Mouse (Mus musculus): ENCODE data around the gene Gnai3. TPM values are rescaled to one million over a fixed set of nuclear protein-coding genes. Genes with fewer than 3 reads are reported as not detected.
A peak's percentile ranks its signal among the peaks of the same experiment; 100 is the strongest.

Gnai3 gene
- polyA plus RNA-seq, 1 experiment: 20.1 TPM

- peak overlapping the region; percentile 42 for H3K4me2 ChIP-seq (ENCODE audit: low read depth)
- no peak overlapping the region for H3K4me3 ChIP-seq
- no peaks in the 10 kb centered on the region for H3K36me3 ChIP-seq (ENCODE audit: control insufficient read depth, insufficient read depth)
These were observed 1.7 kb upstream of the Gnai3 start for GRCm38 (mm10) chr3:108147386-108148235.

GRCm38 (mm10) chr3:108146671-108147070 lies 725 bp upstream of the Gnai3 start:
- Histone ChIP-seq H3K79me2 (ENCODE audit: control insufficient read depth, insufficient read depth) (peaks cover 40% of the 10 kb centered on the region), H3K27me3 (ENCODE audit: control insufficient read depth, insufficient read depth, insufficient read length) (no peaks in the 10 kb centered on the region), H3K4me2 (ENCODE audit: low read depth) (peak overlapping the region; percentile 91), H3K36me3 (ENCODE audit: control insufficient read depth, insufficient read depth) (no peaks in the 10 kb centered on the region), H3ac (ENCODE audit: control insufficient read depth, insufficient read length) (peak overlapping the region; percentile 80), H3K4me3 (peak overlapping the region; percentile 82)
- TF ChIP-seq MYOG (IDR thresholded peaks at IDR 0.05; ENCODE audit: control insufficient read depth in 1 of 3, insufficient read depth in 1 of 3, insufficient read length in 2 of 3, low read depth in 2 of 3) (no peak), POLR2A (IDR thresholded peaks at IDR 0.05; ENCODE audit: insufficient read length, low read depth) (no peak), E2F4 (IDR thresholded peaks at IDR 0.05; ENCODE audit: insufficient read depth) (no peak), POLR2AphosphoS2 (IDR thresholded peaks at IDR 0.05; ENCODE audit: insufficient read length, low read depth) (no peak), SRF (IDR thresholded peaks at IDR 0.05; ENCODE audit: control insufficient read depth, insufficient read length, low read depth) (no peak), TCF12 (IDR thresholded peaks at IDR 0.05; ENCODE audit: insufficient read depth, poor library complexity, severe bottlenecking) (no peak), REST (IDR thresholded peaks at IDR 0.05; ENCODE audit: insufficient read depth, insufficient read length) (no peak), TCF3 (IDR thresholded peaks at IDR 0.05; ENCODE audit: insufficient read length, low read depth) (no peak)

More at GRCm38 (mm10) chr3:108147386-108148235, 1.7 kb upstream of the Gnai3 start:
- no peak overlapping the region for H3ac ChIP-seq (ENCODE audit: control insufficient read depth, insufficient read length)
- H3K27me3 ChIP-seq (ENCODE audit: control insufficient read depth, insufficient read depth, insufficient read length): no peaks in the 10 kb centered on the region
- peaks cover 31% of the 10 kb centered on the region for H3K79me2 ChIP-seq (ENCODE audit: control insufficient read depth, insufficient read depth)
- TF ChIP-seq POLR2A (IDR thresholded peaks at IDR 0.05; ENCODE audit: insufficient read length, low read depth): no peak
- no peak for TF ChIP-seq TCF12 (IDR thresholded peaks at IDR 0.05; ENCODE audit: insufficient read depth, poor library complexity, severe bottlenecking)
- no peak for TF ChIP-seq POLR2AphosphoS2 (IDR thresholded peaks at IDR 0.05; ENCODE audit: insufficient read length, low read depth)
- no peak for TF ChIP-seq CEBPB (IDR thresholded peaks at IDR 0.05; ENCODE audit: insufficient read depth, poor library complexity, severe bottlenecking)

GRCm38 (mm10) chr3:108140786-108141185 lies 5.2 kb downstream of the Gnai3 start:
- no peak overlapping the region for H3K4me2 ChIP-seq (ENCODE audit: low read depth)
- H3ac ChIP-seq (ENCODE audit: control insufficient read depth, insufficient read length): no peak overlapping the region
- no peak overlapping the region for H3K4me3 ChIP-seq
- peaks cover 99% of the 10 kb centered on the region for H3K79me2 ChIP-seq (ENCODE audit: control insufficient read depth, insufficient read depth)
- no peak for TF ChIP-seq CEBPB (IDR thresholded peaks at IDR 0.05; ENCODE audit: insufficient read depth, poor library complexity, severe bottlenecking)
- TF ChIP-seq POLR2A (IDR thresholded peaks at IDR 0.05; ENCODE audit: insufficient read length, low read depth): no peak
- no peak for TF ChIP-seq MYOG (IDR thresholded peaks at IDR 0.05; ENCODE audit: control insufficient read depth in 1 of 3, insufficient read depth in 1 of 3, insufficient read length in 2 of 3, low read depth in 2 of 3)
- TF ChIP-seq TCF12 (IDR thresholded peaks at IDR 0.05; ENCODE audit: insufficient read depth, poor library complexity, severe bottlenecking): no peak
- TF ChIP-seq REST (IDR thresholded peaks at IDR 0.05; ENCODE audit: insufficient read depth, insufficient read length): no peak
- no peak for TF ChIP-seq SRF (IDR thresholded peaks at IDR 0.05; ENCODE audit: control insufficient read depth, insufficient read length, low read depth)
- peaks cover 14% of the 10 kb centered on the region for H3K36me3 ChIP-seq (ENCODE audit: control insufficient read depth, insufficient read depth)
- H3K27me3 ChIP-seq (ENCODE audit: control insufficient read depth, insufficient read depth, insufficient read length): no peaks in the 10 kb centered on the region

GRCm38 (mm10) chr3:108139113-108139512 lies 6.8 kb downstream of the Gnai3 start:
- TF ChIP-seq POLR2AphosphoS2 (IDR thresholded peaks at IDR 0.05; ENCODE audit: insufficient read length, low read depth) (no peak), REST (IDR thresholded peaks at IDR 0.05; ENCODE audit: insufficient read depth, insufficient read length) (no peak), USF1 (IDR thresholded peaks at IDR 0.05; ENCODE audit: low read depth) (no peak), POLR2A (IDR thresholded peaks at IDR 0.05; ENCODE audit: insufficient read length, low read depth) (no peak), TCF12 (IDR thresholded peaks at IDR 0.05; ENCODE audit: insufficient read depth, poor library complexity, severe bottlenecking) (no peak), MYOG (IDR thresholded peaks at IDR 0.05; ENCODE audit: control insufficient read depth in 1 of 3, insufficient read depth in 1 of 3, insufficient read length in 2 of 3, low read depth in 2 of 3) (no peak), SRF (IDR thresholded peaks at IDR 0.05; ENCODE audit: control insufficient read depth, insufficient read length, low read depth) (no peak), TCF3 (IDR thresholded peaks at IDR 0.05; ENCODE audit: insufficient read length, low read depth) (no peak), MYOD1 (IDR thresholded peaks at IDR 0.05; ENCODE audit: control insufficient read depth in 1 of 3, insufficient read length in 2 of 3, low read depth in 2 of 3) (no peak), E2F4 (IDR thresholded peaks at IDR 0.05; ENCODE audit: insufficient read depth) (no peak), MAX (IDR thresholded peaks at IDR 0.05; ENCODE audit: low read depth) (no peak)
- Histone ChIP-seq H3K79me2 (ENCODE audit: control insufficient read depth, insufficient read depth) (peaks cover 100% of the 10 kb centered on the region), H3ac (ENCODE audit: control insufficient read depth, insufficient read length) (no peak overlapping the region), H3K4me3 (no peak overlapping the region), H3K27me3 (ENCODE audit: control insufficient read depth, insufficient read depth, insufficient read length) (no peaks in the 10 kb centered on the region), H3K4me2 (ENCODE audit: low read depth) (no peak overlapping the region), H3K36me3 (ENCODE audit: control insufficient read depth, insufficient read depth) (peaks cover 14% of the 10 kb centered on the region)

- H3K4me3 ChIP-seq: no peak overlapping the region
- H3K36me3 ChIP-seq (ENCODE audit: control insufficient read depth, insufficient read depth): peaks cover under 1% of the 10 kb centered on the region
- H3K79me2 ChIP-seq (ENCODE audit: control insufficient read depth, insufficient read depth): peaks cover 100% of the 10 kb centered on the region
- H3K4me2 ChIP-seq (ENCODE audit: low read depth): no peak overlapping the region
- TF ChIP-seq USF1 (IDR thresholded peaks at IDR 0.05; ENCODE audit: low read depth) (no peak), MAX (IDR thresholded peaks at IDR 0.05; ENCODE audit: low read depth) (no peak), SRF (IDR thresholded peaks at IDR 0.05; ENCODE audit: control insufficient read depth, insufficient read length, low read depth) (no peak), POLR2A (IDR thresholded peaks at IDR 0.05; ENCODE audit: insufficient read length, low read depth) (no peak), MYOG (IDR thresholded peaks at IDR 0.05; ENCODE audit: control insufficient read depth in 1 of 3, insufficient read depth in 1 of 3, insufficient read length in 2 of 3, low read depth in 2 of 3) (no peak), CEBPB (IDR thresholded peaks at IDR 0.05; ENCODE audit: insufficient read depth, poor library complexity, severe bottlenecking) (no peak)
- H3ac ChIP-seq (ENCODE audit: control insufficient read depth, insufficient read length): no peak overlapping the region
- no peaks in the 10 kb centered on the region for H3K27me3 ChIP-seq (ENCODE audit: control insufficient read depth, insufficient read depth, insufficient read length)
These were observed 11.2 kb downstream of the Gnai3 start for GRCm38 (mm10) chr3:108134701-108135100.
